Mouse (Mus musculus): Measurements from ENCODE around the gene Napepld. TPM values are rescaled to one million over a fixed set of nuclear protein-coding genes. Genes with fewer than 3 reads are reported as not detected.

Gene Napepld
- polyA plus RNA-seq, 1 experiment: 0.50 TPM

DNA sequence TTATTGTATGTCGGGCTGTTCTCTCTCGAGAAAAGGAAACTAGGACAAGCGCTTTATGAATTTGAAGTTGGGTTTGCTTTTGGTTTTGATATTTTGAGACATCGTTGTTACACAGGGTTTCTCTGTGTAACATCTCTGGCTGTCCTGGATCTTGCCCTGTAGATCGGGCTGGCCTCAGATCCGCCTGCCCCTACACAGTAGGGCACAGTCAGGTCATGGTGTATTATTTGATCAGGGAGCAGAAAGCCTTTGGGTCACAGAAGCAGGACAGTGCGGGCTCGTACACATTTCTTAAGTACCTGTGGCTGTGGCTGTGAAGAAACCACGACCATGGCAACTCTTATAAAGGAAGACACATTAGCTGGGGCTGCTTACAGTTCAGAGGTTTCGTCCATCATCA is 36.4 kb upstream of the Napepld start:
- Histone ChIP-seq H3ac (ENCODE audit: control insufficient read depth, insufficient read length, low read depth) (peak overlapping the region; percentile 61), H3K79me2 (ENCODE audit: control insufficient read depth, insufficient read depth) (peaks cover 22% of the 10 kb centered on the region), H3K27me3 (ENCODE audit: control insufficient read depth, insufficient read depth, insufficient read length) (no peaks in the 10 kb centered on the region), H3K36me3 (ENCODE audit: control insufficient read depth, insufficient read depth) (peaks cover 27% of the 10 kb centered on the region), H3K4me3 (ENCODE audit: insufficient read depth, poor library complexity, severe bottlenecking) (peak overlapping the region; percentile 84), H3K79me3 (ENCODE audit: low read depth) (peaks cover 9% of the 10 kb centered on the region)
- TF ChIP-seq MAX (IDR thresholded peaks at IDR 0.05) (no peak), MYOD1 (IDR thresholded peaks at IDR 0.05; ENCODE audit: control insufficient read depth, insufficient read length, low read depth) (no peak), USF1 (IDR thresholded peaks at IDR 0.05; ENCODE audit: low read depth) (no peak), CTCF (IDR thresholded peaks at IDR 0.05; ENCODE audit: control insufficient read depth, insufficient read depth, insufficient read length) (no peak), MYOG (IDR thresholded peaks at IDR 0.05; ENCODE audit: control insufficient read depth, extremely low read depth, insufficient read length) (no peak), CEBPB (IDR thresholded peaks at IDR 0.05; ENCODE audit: low read depth) (no peak), FOSL1 (IDR thresholded peaks at IDR 0.05; ENCODE audit: insufficient read depth, low read length, poor library complexity, severe bottlenecking) (no peak)

DNA sequence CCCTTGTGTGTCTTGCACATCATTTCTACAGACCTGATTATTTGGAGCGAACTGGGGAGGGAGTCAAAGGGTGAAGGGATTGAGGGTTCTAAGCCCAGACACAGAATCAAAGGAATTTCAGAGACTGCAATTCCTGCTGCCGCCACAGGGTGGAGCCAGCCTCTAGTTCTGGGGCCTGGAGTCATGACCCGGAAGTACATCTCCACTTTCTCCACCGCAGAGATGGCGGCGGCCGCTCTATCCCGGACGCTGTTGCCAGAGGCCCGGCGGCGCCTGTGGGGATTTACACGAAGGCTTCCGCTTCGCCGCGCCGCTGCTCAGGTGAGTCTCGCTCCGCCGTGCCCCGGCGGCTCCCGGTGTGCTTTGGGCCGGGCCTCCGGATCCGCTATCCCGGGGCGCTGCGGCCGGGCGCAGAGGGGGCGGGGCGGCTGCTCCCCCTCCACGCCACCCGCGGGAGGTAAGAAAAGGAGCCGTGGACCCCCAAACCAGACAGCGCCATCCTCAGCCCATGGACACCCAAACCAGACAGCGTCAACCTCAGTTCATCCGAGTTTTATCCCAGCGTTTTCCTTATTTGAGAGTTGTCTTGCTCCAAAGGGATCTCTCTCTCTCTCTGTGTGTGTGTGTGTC is 35.9 kb upstream of the Napepld start, which contains the start of gene Pmpcb:
Pmpcb (plus strand) TSS at position 186 of the 630 bp plus-strand sequence.
- H3K79me3 ChIP-seq (ENCODE audit: low read depth): peaks cover 9% of the 10 kb centered on the region
- peak within 1 kb of the TSS; percentile 61 for H3ac ChIP-seq (ENCODE audit: control insufficient read depth, insufficient read length, low read depth)
- peaks cover 22% of the 10 kb centered on the region for H3K79me2 ChIP-seq (ENCODE audit: control insufficient read depth, insufficient read depth)
- H3K4me3 ChIP-seq (ENCODE audit: insufficient read depth, poor library complexity, severe bottlenecking): peak within 1 kb of the TSS; percentile 84
- peaks cover 22% of the 10 kb centered on the region for H3K36me3 ChIP-seq (ENCODE audit: control insufficient read depth, insufficient read depth)
- TF ChIP-seq CEBPB (IDR thresholded peaks at IDR 0.05; ENCODE audit: low read depth) (no peak), CTCF (IDR thresholded peaks at IDR 0.05; ENCODE audit: control insufficient read depth, insufficient read depth, insufficient read length) (peak; percentile 52), MYOD1 (IDR thresholded peaks at IDR 0.05; ENCODE audit: control insufficient read depth, insufficient read length, low read depth) (no peak), MYOG (IDR thresholded peaks at IDR 0.05; ENCODE audit: control insufficient read depth, extremely low read depth, insufficient read length) (no peak)
- no peaks in the 10 kb centered on the region for H3K27me3 ChIP-seq (ENCODE audit: control insufficient read depth, insufficient read depth, insufficient read length)

DNA sequence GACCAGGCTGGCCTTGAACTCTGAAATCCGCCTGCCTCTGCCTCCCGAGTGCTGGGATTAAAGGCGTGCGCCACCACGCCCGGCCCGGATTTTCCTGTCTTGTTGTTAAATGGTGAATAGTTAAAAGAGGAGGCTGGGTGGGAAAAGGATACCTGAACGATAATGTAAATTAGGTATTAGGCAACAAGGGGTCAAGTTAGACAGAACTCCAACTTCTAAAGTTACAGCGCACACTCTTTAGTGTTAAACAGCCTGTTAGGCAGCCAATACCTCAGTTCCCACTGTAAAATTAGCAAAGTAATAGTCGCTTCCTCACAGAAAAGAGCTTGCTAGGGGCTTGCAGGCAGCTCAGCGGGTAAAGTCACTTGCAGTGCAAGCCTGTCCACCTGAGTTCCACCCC is 34.9 kb upstream of the Napepld start:
- peaks cover 9% of the 10 kb centered on the region for H3K79me3 ChIP-seq (ENCODE audit: low read depth)
- no peak overlapping the region for H3ac ChIP-seq (ENCODE audit: control insufficient read depth, insufficient read length, low read depth)
- peaks cover 22% of the 10 kb centered on the region for H3K79me2 ChIP-seq (ENCODE audit: control insufficient read depth, insufficient read depth)
- no peaks in the 10 kb centered on the region for H3K27me3 ChIP-seq (ENCODE audit: control insufficient read depth, insufficient read depth, insufficient read length)
- no peak overlapping the region for H3K4me3 ChIP-seq (ENCODE audit: insufficient read depth, poor library complexity, severe bottlenecking)
- TF ChIP-seq FOSL1 (IDR thresholded peaks at IDR 0.05; ENCODE audit: insufficient read depth, low read length, poor library complexity, severe bottlenecking) (no peak), MYOD1 (IDR thresholded peaks at IDR 0.05; ENCODE audit: control insufficient read depth, insufficient read length, low read depth) (no peak), CTCF (IDR thresholded peaks at IDR 0.05; ENCODE audit: control insufficient read depth, insufficient read depth, insufficient read length) (no peak), MAX (IDR thresholded peaks at IDR 0.05) (no peak), CEBPB (IDR thresholded peaks at IDR 0.05; ENCODE audit: low read depth) (no peak)
- H3K36me3 ChIP-seq (ENCODE audit: control insufficient read depth, insufficient read depth): peaks cover 15% of the 10 kb centered on the region

DNA sequence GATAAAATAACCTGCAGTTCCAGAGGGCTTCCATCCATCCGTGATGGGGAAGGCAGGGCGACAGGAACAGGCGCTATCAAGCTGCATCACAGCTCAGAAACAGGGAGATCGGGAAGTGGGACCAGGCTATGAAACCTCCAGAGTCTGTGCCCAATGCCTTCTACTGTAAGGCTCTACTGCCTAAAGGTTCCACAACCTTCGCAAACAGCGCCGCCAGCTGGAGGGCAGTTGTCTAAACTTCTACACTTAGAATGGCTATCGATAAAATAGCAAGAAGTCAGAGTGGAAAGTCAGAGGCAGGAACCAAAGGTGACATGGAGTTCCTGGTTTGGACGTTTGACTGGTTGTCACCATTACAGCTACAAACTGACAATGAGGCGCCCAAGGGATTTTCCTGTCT is 34.4 kb upstream of the Napepld start:
- TF ChIP-seq FOSL1 (IDR thresholded peaks at IDR 0.05; ENCODE audit: insufficient read depth, low read length, poor library complexity, severe bottlenecking) (no peak), CTCF (IDR thresholded peaks at IDR 0.05; ENCODE audit: control insufficient read depth, insufficient read depth, insufficient read length) (peak; percentile 4)
- H3K36me3 ChIP-seq (ENCODE audit: control insufficient read depth, insufficient read depth): peaks cover 12% of the 10 kb centered on the region
- H3K4me3 ChIP-seq (ENCODE audit: insufficient read depth, poor library complexity, severe bottlenecking): no peak overlapping the region

DNA sequence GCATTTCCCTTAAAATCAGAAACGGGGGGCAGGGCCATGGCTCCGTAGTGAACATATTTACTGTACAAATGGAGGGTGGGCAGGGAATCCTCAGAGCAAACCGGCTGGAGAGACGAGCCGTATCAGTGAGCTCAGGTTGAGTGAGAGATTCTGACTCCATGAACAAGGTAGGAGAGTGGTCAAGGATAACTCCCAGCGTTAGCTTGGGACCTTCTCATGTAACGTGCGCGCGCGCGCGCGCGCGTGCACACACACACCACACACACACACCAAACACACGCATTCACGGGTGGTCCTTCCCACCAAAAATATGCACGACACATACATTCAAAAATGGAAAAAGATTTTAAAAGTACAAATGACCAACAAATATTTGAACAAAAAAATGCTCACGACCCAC is 33.9 kb upstream of the Napepld start:
- H3K4me3 ChIP-seq (ENCODE audit: insufficient read depth, poor library complexity, severe bottlenecking): no peak overlapping the region
- no peaks in the 10 kb centered on the region for H3K27me3 ChIP-seq (ENCODE audit: control insufficient read depth, insufficient read depth, insufficient read length)
- H3ac ChIP-seq (ENCODE audit: control insufficient read depth, insufficient read length, low read depth): no peak overlapping the region
- peaks cover 9% of the 10 kb centered on the region for H3K79me3 ChIP-seq (ENCODE audit: low read depth)
- H3K36me3 ChIP-seq (ENCODE audit: control insufficient read depth, insufficient read depth): peaks cover 7% of the 10 kb centered on the region
- H3K79me2 ChIP-seq (ENCODE audit: control insufficient read depth, insufficient read depth): peaks cover 22% of the 10 kb centered on the region
- no peak for TF ChIP-seq MAX (IDR thresholded peaks at IDR 0.05)
- no peak for TF ChIP-seq CEBPB (IDR thresholded peaks at IDR 0.05; ENCODE audit: low read depth)
- TF ChIP-seq MYOD1 (IDR thresholded peaks at IDR 0.05; ENCODE audit: control insufficient read depth, insufficient read length, low read depth): no peak
- TF ChIP-seq MYOG (IDR thresholded peaks at IDR 0.05; ENCODE audit: control insufficient read depth, extremely low read depth, insufficient read length): no peak
- TF ChIP-seq CTCF (IDR thresholded peaks at IDR 0.05; ENCODE audit: control insufficient read depth, insufficient read depth, insufficient read length): no peak

More for the DNA sequence above, 34.4 kb upstream of the Napepld start:
- peaks cover 9% of the 10 kb centered on the region for H3K79me3 ChIP-seq (ENCODE audit: low read depth)
- peaks cover 22% of the 10 kb centered on the region for H3K79me2 ChIP-seq (ENCODE audit: control insufficient read depth, insufficient read depth)
- H3K27me3 ChIP-seq (ENCODE audit: control insufficient read depth, insufficient read depth, insufficient read length): no peaks in the 10 kb centered on the region
- no peak overlapping the region for H3ac ChIP-seq (ENCODE audit: control insufficient read depth, insufficient read length, low read depth)

DNA sequence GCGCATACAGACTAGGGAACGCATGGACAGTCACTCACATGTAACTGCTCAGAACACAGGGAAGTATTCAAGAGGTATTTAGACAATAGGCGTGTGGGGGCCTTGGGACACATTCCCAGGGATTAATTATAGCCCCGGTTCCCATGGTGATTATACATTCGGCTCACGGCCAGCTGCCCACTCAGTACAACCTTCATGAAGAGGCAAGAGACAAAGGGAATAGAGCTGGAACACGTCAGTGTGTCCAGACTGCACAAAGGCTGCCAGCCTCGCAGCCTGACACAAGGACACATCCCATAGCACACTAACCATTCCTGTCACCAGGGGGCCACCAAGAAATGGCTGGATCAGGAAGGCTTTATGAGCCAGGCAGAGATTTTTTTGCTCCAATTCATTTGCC is 31.7 kb upstream of the Napepld start:
- TF ChIP-seq CTCF (IDR thresholded peaks at IDR 0.05; ENCODE audit: control insufficient read depth, insufficient read depth, insufficient read length) (peak; percentile 40), MYOG (IDR thresholded peaks at IDR 0.05; ENCODE audit: control insufficient read depth, extremely low read depth, insufficient read length) (no peak)
- H3K79me3 ChIP-seq (ENCODE audit: low read depth): peaks cover 7% of the 10 kb centered on the region
- no peak overlapping the region for H3ac ChIP-seq (ENCODE audit: control insufficient read depth, insufficient read length, low read depth)
- peaks cover 9% of the 10 kb centered on the region for H3K79me2 ChIP-seq (ENCODE audit: control insufficient read depth, insufficient read depth)
- no peaks in the 10 kb centered on the region for H3K36me3 ChIP-seq (ENCODE audit: control insufficient read depth, insufficient read depth)
- no peaks in the 10 kb centered on the region for H3K27me3 ChIP-seq (ENCODE audit: control insufficient read depth, insufficient read depth, insufficient read length)
- H3K4me3 ChIP-seq (ENCODE audit: insufficient read depth, poor library complexity, severe bottlenecking): no peak overlapping the region

All from C2C12 (cell line).